Mouse (Mus musculus) ES-CJ7 (cell line): Measurements from ENCODE around the gene Tada2a.

Source experiments
- DNase-seq: peaks from one replicate; pipeline ENCODE4 v3.0.0; 2011; ENCODE audit warnings: low read depth, low spot score

Gene Tada2a

GRCm38 (mm10) chr11:84128943-84129798 lies at the start of gene Tada2a, which contains the start of gene Acaca:
TSS of gene Tada2a (minus strand) at chr11:84129600.
TSS of gene Acaca (plus strand) at chr11:84129672.
- DNase-seq, result peak; percentile 89

DNA sequence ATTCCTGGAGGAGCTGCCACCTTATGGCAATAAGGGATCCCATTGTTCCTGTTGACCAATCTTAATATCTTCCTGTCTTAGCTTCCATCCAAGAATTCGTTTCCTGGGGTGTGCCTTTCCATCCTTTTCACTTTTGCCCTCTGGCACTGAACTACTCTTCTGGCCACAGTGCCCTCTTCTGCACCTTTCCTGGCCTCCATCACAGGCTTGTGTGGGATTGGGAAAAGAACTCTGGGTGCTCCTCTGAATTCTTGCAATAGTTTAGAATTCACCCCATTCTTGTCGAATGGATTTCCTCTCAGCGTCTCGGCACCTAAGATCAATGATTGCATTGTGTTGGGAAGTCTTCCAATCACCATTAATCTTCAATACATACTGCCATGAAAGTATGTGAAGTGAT lies 49.2 kb upstream of the Tada2a start:
- no peak for DNase-seq

- no peak for DNase-seq
Observed at GRCm38 (mm10) chr11:84172539-84173435, 43.4 kb upstream of the Tada2a start.

DNA sequence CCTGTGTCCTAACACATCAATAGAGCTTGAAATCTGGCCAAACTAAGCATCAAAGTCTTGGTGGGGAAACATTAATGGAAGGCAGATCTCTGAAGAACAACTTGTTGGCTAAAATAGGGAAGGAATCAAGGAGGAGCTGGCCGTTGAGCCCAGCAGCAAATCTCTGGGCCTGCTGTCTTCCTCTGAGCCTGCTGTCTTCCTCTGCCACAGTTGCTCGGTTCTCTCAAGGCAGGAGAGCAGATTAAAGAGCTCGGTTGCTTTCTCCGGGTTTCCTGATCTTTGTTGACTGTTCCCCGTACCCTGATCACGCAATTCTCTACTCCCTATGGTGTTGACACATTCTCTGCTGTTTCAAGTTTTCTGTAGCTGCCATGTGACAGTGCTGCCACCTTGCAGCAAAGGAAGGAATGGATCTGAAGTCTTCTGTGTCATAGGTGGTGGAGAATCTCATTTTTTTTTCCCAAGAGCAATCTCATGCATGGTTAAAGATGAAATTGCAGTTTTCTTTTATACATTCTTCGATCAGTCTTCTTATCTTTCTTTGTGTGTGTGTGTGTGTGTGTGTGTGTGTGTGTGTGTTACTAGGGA lies 39.4 kb upstream of the Tada2a start:
- peak; percentile 52 for DNase-seq

- DNase-seq, result no peak
Observed at GRCm38 (mm10) chr11:84167046-84167526, 37.7 kb upstream of the Tada2a start, which contains the start of gene Gm11437. TSS of gene Gm11437 (minus strand) at chr11:84167476.

GRCm38 (mm10) chr11:84164561-84164960 lies 35.2 kb upstream of the Tada2a start:
- no peak for DNase-seq

GRCm38 (mm10) chr11:84164123-84164522 lies 34.7 kb upstream of the Tada2a start:
- no peak for DNase-seq

- no peak for DNase-seq
Observed at GRCm38 (mm10) chr11:84156535-84157262, 27.3 kb upstream of the Tada2a start.

DNA sequence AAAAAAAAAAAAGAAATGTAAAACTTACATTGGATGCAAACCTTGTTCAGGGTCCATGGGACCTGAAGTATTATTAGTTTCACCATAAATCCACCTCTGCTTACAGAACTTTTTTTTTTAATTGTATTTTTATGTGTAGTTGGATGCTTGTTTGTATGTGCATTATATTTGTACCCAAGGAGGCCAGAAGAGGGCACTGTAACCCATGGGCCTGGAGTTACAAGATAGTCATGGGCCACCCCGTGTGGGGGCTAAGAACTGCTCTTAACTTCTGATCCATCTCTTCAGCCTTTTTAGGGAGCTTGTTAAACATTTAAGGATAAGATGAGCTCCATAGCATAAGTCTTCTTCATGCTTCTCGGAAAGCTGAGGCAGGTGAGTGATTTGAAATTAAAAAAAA lies 21.5 kb upstream of the Tada2a start:
- peak; percentile 67 for DNase-seq

GRCm38 (mm10) chr11:84146081-84146480 lies 16.7 kb upstream of the Tada2a start:
- DNase-seq, result no peak

DNA sequence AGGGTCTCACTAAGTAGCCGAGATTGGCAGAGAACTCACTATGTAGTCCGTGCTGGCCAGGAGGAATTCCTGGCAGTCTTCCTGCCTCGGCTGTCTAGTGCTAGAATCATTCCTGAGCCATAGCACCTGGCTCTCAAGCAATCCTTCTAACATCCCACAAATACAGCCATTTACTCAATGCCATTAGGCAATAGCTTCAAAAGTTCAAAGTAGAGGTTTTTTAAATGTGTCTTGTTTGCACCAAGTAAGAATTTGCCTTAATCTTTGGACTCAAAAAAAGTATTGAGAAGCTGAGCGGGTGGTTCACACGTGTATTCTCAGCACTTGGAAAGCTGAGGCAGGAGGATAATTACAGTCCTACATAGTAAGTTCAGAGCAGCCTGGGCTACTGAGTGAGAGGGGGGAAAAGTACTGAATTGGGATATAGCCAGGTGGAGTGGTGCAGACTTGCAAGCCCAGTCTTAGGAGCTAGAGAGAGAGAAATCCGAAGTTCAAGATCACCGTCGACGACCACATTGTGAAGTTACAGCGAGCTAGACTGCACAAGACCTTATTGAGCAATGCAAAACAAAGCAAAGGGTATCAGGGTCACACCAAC lies 15.9 kb upstream of the Tada2a start:
- no peak for DNase-seq

DNA sequence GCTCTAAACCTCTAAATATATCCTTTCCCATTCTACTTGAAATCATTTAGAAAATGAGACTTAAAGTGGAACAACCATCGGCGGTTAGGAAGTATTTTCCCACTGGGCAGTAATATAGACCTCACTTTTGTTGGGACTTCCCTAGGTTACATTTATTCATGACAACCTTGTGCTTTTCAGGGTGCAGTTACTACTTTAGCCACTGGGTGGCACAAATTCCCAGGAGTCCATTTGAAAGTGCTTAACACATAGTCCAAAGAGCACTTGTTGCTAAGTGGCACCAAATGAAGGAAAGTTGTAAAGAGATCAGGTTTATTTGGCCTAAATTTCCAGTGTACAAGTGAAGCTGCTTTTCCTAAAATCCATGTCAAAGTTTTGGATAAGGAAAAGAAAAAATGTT lies 12.4 kb upstream of the Tada2a start:
- DNase-seq, result peak; percentile 72

DNA sequence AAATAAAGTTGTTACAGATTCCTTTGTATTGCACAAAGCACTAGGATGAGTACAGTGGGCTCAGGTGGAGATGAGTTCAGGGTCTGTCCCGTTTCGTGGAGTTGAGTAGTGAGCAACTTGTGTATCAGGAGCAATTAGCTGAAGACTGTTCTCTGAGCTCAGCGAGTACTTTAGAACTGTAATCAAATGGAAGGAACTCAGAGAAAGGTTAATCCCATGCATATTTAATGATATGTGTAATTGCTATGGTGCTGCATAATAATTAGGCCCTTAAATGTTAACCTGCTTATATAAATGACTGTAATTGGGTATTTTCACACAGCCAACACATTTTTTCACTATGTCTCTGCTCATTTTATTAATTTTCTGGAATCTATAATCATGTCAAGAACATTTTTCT lies 7.1 kb upstream of the Tada2a start:
- no peak for DNase-seq

DNA sequence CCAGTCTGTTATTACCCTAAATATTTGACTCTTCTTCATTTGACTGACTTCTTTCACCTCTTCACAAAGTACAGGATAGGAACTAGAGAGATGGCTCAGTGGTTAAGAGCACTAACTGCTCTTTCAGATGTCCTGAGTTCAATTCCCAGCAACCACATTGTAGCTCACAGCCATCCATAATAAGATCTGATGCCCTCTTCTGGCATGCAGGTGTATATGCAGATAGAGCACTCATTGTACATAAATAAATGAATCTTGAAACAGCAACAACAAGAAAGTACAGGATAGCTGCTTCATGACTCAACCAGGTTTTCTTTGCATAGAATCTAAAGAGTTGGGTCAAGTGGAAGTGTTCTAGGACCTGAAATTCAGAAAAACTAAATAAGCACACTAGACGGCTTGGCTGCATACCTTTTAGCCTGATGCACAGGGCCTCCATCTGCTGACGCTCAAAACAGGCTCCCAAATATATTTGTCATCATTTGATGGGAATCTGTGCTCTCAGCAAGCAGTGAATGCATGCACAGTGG lies 5.0 kb upstream of the Tada2a start:
- peak; percentile 16 for DNase-seq

DNA sequence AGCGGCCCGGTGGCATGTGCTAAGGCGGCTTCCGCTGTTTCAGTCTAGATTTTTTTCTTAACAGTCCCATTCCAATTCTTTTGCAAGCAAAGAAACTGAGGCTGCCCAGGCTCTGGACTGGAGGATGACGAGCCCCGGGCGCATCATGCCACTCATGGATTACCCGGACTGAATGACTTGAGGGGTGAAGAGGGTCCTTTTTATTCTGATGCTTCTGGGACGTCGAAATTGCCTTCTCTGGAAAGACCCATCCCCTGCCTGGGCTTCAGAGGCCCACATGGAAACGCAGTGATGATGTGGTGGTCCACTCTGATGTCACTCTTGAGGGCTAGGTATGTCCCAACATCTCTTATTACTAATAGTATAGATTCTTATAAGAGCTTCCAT lies 392 bp upstream of the Tada2a start:
- DNase-seq, result no peak

DNA sequence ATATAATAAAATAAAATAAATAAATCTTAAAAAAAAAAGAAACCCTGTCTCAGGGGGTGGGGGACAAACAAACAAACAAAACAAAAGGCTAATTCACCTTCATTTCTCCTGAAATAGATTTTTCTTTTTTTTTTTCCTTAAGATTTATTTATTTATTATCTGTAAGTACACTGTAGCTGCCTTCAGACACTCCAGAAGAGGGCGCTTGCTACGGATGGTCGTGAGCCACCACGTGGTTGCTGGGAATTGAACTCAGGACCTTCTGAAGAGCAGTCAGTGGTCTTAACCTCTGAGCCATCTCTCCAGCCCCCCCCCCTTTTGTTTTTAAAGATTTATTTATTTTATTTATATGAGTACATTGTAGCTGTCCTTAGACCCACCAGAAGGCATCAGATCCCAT lies 1.4 kb downstream of the Tada2a start:
- peak; percentile 39 for DNase-seq

GRCm38 (mm10) chr11:84121051-84121956 lies 8.1 kb downstream of the Tada2a start:
- no peak for DNase-seq

DNA sequence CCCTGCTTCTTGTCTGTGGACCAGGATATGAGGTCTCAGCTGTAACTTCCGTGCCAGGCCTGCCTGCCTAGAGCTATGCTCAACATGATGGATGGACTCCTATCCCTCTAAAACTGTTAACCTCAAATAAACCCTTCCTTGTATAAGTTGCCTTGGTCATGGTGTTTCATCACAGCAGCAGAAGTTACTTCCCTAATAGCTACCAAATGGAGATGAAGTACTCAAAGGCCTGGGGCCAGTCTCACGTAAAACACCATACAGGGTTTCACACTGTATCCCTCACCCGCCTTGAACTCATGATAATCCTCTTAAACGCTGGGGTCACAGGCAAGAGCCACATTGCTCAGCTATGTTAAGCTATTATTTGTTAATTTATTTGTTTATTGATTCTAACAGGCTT lies 12.0 kb downstream of the Tada2a start:
- no peak for DNase-seq

DNA sequence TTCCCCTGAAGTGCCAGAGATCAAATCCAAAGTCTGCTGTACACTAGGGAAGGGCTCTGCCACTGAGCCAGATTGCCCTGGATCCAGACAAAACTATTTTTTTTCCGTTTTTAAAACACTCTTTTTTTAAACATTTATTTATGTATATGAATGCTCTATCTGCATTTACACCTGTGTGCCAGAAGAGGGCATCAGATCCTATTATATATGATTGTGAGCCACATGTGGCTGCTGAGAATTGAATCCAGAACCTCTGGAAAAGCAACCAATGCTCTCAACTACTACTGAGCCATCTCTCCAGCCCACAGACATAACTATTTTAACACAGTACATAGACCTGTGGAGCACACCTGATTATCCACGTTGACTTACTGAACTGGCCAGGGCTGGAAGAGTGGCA lies 13.2 kb downstream of the Tada2a start:
- DNase-seq, result peak; percentile 19
